Mouse (Mus musculus) megakaryocyte progenitor cell, adult 5-6 weeks (primary cell): Measurements from ENCODE around the gene Kcnt2. TPM values are rescaled to one million over a fixed set of nuclear protein-coding genes. Genes with fewer than 3 reads are reported as not detected.

ENCODE experiments used
- ATAC-seq: replicated peaks from 2 replicates; pipeline ENCODE4 v1.8.0; 2016; ENCODE audit warnings: mild to moderate bottlenecking, moderate TSS enrichment, inconsistent platforms; ENCODE audit not compliant: poor library complexity
- total RNA-seq, 2 experiments: library from RNA; stranded (forward) in 1 of 2; stranded (reverse) in 1 of 2; fragments of 157-497, 149-512 nt in 1 of 2; fragments of 200-1000 nt in 1 of 2; gene quantifications; 2 replicates each; pipeline versions ENCODE4 v1.2.3 to v1.2.4; 2015 to 2017

The Kcnt2 gene
- total RNA-seq (2015) = 0.07 TPM in 1 of 2 replicates, not detected in the other
- not detected in 2 replicates for total RNA-seq (2017)

- ATAC-seq = no peak
These were observed at the start of gene Kcnt2 for GRCm38 (mm10) chr1:140245876-140246597. Gene Kcnt2 (plus strand): TSS chr1:140246158.

GRCm38 (mm10) chr1:140205329-140205728, 40.6 kb upstream of the Kcnt2 start:
- ATAC-seq = no peak

GRCm38 (mm10) chr1:140225221-140225620, 20.7 kb upstream of the Kcnt2 start:
- ATAC-seq = no peak

DNA sequence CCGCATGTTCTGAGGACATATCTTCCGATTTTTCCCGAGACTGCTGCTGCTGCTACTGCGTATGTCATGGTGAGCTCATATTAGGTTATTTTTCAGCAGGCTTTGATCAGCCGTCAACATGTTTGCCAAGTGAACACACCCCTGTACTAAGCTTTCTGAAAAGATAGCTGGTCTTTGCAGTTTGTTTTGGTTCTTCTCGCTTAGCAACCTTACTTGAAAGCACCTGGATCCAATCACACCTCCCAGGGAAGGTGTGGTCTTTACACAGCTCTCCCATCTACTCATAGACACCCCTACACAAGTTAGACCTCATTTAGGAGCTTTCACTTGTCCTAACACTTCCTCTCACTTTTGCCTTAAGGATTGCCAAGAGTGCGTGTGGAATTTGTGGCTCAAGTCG, 19.3 kb upstream of the Kcnt2 start:
- ATAC-seq = no peak

DNA sequence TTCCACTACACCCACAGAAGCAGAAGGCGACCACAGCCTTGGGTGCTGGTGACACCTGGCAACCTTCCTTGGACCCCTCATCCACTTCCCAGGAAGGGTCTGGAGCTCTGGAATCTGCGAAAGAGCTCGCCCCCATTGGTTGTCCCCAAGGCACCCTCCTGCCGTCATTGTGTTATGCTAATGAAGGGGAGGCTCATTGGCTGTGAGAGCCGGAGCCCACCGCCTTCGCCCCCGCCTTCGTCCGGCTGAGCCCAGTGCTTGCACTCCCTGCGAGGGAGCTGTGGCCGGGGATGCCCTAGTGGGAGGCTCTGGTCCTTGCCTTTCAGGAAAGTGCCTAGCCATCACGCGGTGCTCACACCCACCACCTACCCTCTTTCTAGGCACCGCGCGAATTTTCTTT, 493 bp upstream of the Kcnt2 start:
- ATAC-seq = no peak; the same call in 1 of the 2 replicates

GRCm38 (mm10) chr1:140264696-140265095, 18.7 kb downstream of the Kcnt2 start:
- ATAC-seq = no peak

DNA sequence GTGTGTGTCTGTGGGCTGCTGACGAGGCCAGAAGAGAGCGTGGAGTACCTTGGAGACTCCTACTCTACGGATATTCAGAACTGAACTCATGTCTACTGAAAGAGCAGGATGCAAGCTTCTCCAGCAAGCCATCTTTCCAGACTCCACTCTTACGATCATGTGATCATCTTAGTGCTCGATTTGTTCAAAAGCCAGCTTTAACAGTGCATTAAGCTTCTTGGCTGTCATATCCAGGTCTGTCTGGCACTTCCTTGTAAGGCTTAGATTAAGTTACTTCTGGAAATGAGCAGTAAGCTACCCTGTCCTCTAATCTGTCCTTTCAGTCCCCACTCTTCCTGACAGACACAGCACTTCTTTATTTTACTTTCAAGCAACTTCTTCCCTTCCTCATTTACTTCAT, 20.1 kb downstream of the Kcnt2 start:
- ATAC-seq = no peak

GRCm38 (mm10) chr1:140266643-140267286, 20.8 kb downstream of the Kcnt2 start:
- ATAC-seq = no peak

GRCm38 (mm10) chr1:140267288-140267687, 21.3 kb downstream of the Kcnt2 start:
- ATAC-seq = no peak

GRCm38 (mm10) chr1:140273624-140274023, 27.7 kb downstream of the Kcnt2 start:
- ATAC-seq = no peak

- ATAC-seq = no peak
These were observed 29.9 kb downstream of the Kcnt2 start for GRCm38 (mm10) chr1:140275813-140276212.

DNA sequence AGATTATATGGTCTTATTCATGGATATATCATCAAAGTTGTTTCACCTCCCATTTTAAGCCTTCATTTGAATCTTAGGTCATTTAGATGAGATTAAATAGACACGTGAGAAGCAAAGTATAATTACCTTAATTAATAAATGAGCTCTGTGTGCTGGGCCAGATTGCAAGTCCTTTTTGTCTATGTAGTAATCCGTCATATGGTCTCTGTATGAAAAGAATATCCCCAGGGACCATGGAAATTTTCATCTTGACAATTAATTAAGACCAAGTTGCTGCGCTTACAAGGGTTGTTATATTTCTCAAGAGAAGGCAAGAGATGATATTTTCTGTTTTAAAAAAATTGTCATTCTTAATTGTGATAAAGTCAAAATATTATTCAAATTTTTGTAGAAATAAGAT, 47.2 kb downstream of the Kcnt2 start:
- ATAC-seq = no peak

DNA sequence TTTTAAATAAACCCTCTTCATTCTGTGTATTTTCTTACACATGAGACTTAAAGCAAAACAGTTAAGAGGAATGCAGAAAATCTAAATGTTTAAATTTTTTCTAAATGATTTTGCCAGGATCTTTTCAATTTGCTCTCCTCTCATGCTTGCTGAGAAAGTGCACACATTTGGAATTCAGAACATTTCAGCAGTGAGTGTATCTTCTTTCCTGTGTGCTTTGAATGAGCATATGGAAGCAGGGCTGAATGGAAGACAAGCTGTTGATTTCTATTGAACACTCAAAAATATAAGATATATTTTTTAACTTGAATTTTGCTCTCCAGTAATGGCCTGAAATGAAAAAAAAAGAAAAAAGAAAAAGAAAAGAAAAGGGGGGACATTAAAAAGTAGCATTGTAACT, 49.5 kb downstream of the Kcnt2 start:
- ATAC-seq = no peak

- ATAC-seq = no peak
These were observed 58.3 kb downstream of the Kcnt2 start for GRCm38 (mm10) chr1:140304244-140304643.

GRCm38 (mm10) chr1:140305344-140305743, 59.4 kb downstream of the Kcnt2 start:
- no peak for ATAC-seq

DNA sequence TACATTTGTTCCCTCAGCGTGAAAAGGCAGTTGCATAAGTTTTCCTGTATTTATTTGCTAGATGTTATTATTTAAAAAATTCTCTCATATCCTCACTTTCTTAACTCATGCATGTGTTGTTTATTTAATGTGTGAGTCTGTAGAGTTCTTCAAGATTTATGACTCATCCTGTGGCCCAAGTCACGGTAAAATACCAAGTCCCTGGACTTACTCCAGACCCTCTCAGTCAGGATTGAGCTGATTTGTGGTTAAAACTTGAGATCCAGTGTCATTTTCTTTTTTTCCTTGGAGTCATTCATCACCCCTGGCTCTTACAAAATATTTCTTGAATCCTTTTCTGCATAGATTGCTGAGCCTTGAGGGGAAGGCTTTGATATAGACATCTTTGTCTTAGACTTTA, 60.4 kb downstream of the Kcnt2 start:
- no peak for ATAC-seq

GRCm38 (mm10) chr1:140310739-140311138, 64.8 kb downstream of the Kcnt2 start:
- no peak for ATAC-seq

DNA sequence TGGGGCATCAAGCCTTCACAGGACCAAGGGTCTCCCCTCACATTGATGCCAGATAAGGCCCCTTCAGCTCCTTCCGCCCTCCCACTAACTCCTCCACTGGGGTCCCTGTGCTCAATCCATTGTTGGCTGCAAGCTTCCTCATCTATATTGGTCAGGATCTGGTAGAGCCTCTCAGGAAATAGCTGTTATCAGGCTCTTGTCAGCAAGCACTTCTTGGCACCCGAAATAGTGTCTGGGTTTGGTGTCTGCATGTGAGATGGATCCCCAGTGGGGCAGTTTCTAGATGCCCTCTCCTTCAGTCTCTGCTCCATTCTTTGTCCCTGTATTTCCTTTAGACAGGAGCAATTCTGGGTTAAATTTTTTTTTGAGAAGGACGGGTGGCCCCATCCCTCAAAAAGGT, 79.1 kb downstream of the Kcnt2 start:
- no peak for ATAC-seq

DNA sequence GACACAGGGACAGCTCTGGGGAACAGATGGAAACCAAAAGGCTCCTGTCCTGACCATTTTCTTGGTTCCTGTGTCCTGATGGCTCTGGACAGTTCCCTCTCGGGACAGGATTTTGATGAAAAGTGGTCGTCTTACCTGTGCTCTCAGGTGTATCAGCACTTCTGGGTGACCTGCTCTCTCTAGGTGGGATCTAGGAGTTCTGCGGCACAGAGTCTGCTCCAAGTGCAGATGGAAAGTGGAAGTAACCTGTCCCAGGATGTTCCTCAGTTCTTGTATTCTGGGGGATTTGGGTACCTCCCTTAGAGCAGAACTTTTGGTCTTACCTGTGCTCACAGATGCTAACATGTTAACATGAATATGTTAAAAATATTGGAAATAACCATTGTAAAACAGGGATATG, 80.8 kb downstream of the Kcnt2 start:
- ATAC-seq = no peak

DNA sequence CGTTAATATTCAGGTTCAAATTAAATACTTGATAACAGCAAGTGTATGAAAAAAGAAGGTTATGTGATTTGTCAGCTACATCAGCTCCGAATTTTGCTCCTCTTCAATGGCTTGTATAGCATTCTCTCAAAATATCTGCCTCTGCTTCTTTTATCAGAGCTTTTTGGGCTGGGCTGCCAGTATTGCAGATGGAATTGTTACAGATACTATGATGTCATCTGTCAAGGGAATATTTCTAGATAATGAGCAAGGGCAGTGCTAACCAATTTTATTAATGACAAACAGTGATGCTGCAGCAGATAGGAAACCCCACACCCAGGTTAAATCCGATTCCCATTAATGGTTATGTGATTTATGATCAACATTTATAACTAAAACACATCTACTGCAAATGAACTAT, 87.7 kb downstream of the Kcnt2 start:
- ATAC-seq = no peak

DNA sequence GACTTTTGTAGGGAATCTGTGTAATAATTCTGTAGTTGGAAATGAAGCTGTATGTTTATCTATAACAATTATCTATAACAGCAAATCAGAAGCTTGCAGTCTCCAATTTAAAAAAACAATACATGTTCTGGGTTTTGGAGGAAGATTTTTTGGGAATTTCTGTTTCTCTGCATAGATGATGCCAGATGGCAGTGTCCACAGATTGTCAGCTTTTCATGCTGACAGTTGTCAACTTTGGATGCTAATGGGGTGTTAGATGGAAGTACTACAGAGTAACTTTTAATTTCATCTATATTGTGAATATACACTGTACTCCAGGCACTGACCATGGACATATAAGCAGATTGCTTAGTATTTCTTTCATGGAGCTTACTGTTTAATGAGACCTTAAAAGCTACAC, 92.5 kb downstream of the Kcnt2 start:
- no peak for ATAC-seq

- ATAC-seq = no peak
These were observed 93.4 kb downstream of the Kcnt2 start for GRCm38 (mm10) chr1:140339368-140339767.

GRCm38 (mm10) chr1:140364787-140365186, 118.8 kb downstream of the Kcnt2 start:
- no peak for ATAC-seq
